Mouse (Mus musculus) kidney, embryonic 15.5 days (tissue): Measurements from ENCODE around the gene Csf3. TPM values are rescaled to one million over a fixed set of nuclear protein-coding genes. Genes with fewer than 3 reads are reported as not detected.
A peak's percentile ranks its signal among the peaks of the same experiment; 100 is the strongest.
"Not testable (repeated sequence)": the region's sequence is repeated elsewhere in the genome, so short reads cannot be mapped to it uniquely, and the experiment has no call there.

Experiments
- ATAC-seq: fragments of 200-750 bp; cut with Nextera tagmentation; replicated peaks from 2 replicates; pipeline ENCODE4 v1.8.0; 2017; ENCODE audit warnings: moderate TSS enrichment; ENCODE audit not compliant: low FRiP score
- H3K27ac ChIP-seq: fragments of 300-500 bp; sonication (generic); 2 replicates; pipeline ENCODE4 v1.5.1; 2015; ENCODE audit warnings: mild to moderate bottlenecking, inconsistent platforms
- H3K27me3 ChIP-seq: fragments of 300-500 bp; sonication (generic); 2 replicates; pipeline ENCODE4 v1.6.1; 2015; ENCODE audit warnings: inconsistent platforms
- H3K36me3 ChIP-seq: fragments of 300-500 bp; sonication (generic); 2 replicates; pipeline ENCODE4 v1.6.1; 2015; ENCODE audit warnings: inconsistent platforms
- H3K4me1 ChIP-seq: fragments of 300-500 bp; sonication (generic); 2 replicates; pipeline ENCODE4 v1.6.1; 2015; ENCODE audit warnings: inconsistent platforms
- H3K4me2 ChIP-seq: fragments of 300-500 bp; sonication (generic); 2 replicates; pipeline ENCODE4 v1.6.1; 2015; ENCODE audit warnings: moderate library complexity, mild to moderate bottlenecking, inconsistent platforms
- H3K4me3 ChIP-seq: fragments of 300-500 bp; sonication (generic); replicated peaks from 2 replicates; pipeline ENCODE4 v1.5.1; 2015; ENCODE audit warnings: mild to moderate bottlenecking, inconsistent platforms
- H3K9ac ChIP-seq: fragments of 300-500 bp; sonication (generic); 2 replicates; pipeline ENCODE4 v1.6.1; 2015; ENCODE audit warnings: mild to moderate bottlenecking, inconsistent platforms
- H3K9me3 ChIP-seq: fragments of 300-500 bp; sonication (generic); replicated peaks from 2 replicates; pipeline ENCODE4 v1.6.1; 2016; ENCODE audit warnings: inconsistent platforms
- WGBS: fragments of 180-500 bp; shearing (Covaris S2); methylation state at CpG from one replicate; pipeline ENCODE4 v1.1.7; 2015; ENCODE audit warnings: mixed read lengths; 5-methylcytosine and 5-hydroxymethylcytosine counted together
- polyA plus RNA-seq: library from polyadenylated mRNA; unstranded; fragments of >200 nt; fragmentation: Nextera tagmentation; extraction: Ambion mirVana; gene quantifications from 2 replicates; pipeline ENCODE4 v1.2.1, GENCODE M21; 2015

Csf3 gene
- 0.23 TPM in 1 of 2 replicates, not detected in the other for polyA plus RNA-seq

DNA sequence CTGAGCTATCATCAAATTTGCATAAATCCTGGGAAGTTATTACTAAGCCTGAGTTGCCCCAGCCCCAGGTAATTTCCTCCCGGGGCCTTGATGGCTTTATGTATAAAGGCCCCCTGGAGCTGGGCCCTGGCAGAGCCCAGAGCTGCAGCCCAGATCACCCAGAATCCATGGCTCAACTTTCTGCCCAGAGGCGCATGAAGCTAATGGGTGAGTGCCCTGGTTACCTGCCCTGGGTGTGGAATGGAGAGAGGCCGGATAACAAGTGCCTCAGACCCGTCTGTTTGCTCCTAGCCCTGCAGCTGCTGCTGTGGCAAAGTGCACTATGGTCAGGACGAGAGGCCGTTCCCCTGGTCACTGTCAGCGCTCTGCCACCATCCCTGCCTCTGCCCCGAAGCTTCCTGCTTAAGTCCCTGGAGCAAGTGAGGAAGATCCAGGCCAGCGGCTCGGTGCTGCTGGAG, at the start of gene Csf3:
TSS of gene Csf3 (plus strand) at position 51 of the 458 bp plus-strand sequence.
- Histone ChIP-seq H3K4me2 (no peak within 1 kb of the TSS), H3K4me1 (peaks cover 82% of the 10 kb centered on the region), H3K4me3 (no peak within 1 kb of the TSS), H3K9ac (no peak within 1 kb of the TSS), H3K9me3 (no peaks in the 10 kb centered on the region), H3K36me3 (peaks cover 21% of the 10 kb centered on the region), H3K27ac (peak within 1 kb of the TSS; percentile 55), H3K27me3 (no peaks in the 10 kb centered on the region)
- ATAC-seq = no peak
- 33% methylated on average over 10 of the region's 10 CpGs for WGBS

DNA sequence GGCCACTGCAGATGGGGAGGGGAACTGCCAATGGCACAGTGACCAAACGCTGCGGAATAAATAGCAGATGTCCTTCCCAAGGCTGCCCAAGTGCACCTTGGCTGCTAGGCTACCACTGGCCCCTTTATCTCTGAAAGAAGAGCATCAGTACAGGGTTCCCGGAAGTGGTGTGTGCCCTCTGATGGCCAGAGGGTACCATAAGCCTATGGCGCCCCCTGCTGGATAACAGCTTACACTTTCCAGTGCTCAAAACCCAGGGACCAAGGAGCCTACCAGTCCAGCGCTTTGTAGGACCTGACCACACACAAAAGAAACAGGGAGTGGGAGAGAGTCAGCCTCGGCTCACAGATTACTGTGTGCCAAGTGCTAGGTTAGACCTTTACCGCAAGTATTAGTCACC, 46.0 kb upstream of the Csf3 start:
- not testable (repeated sequence) for H3K4me1 ChIP-seq, H3K4me2 ChIP-seq, H3K4me3 ChIP-seq, H3K9me3 ChIP-seq, H3K36me3 ChIP-seq, ATAC-seq, H3K27ac ChIP-seq, H3K9ac ChIP-seq
- 17% methylated on average over 7 of the region's 7 CpGs for whole genome bisulfite sequencing
- H3K27me3 ChIP-seq = peaks cover 14% of the 10 kb centered on the region; the same call in 1 of the 2 replicates

DNA sequence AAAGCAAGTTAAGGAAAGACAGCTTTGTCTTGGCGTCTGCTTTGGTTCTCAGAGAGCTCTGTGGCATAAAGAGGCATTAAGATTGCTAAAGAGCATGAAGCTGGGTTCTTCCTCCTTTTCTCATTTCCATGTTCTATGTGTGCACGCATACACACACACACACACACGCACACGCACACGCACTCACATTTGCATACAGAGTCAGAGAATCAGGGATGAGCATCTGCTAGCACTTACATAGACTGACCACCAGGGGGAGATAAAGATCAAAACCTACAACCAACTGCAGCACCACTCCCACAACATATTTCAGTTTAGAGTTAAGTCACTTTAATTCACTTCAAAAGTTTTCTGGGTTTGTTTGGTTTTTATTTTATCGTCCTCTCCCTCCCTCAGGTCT, 40.5 kb upstream of the Csf3 start:
- Histone ChIP-seq H3K9me3 (no peaks in the 10 kb centered on the region), H3K4me1 (peaks cover 6% of the 10 kb centered on the region), H3K4me3 (no peak overlapping the region), H3K27me3 (0 out of 2 replicates have a peak, but pooled peaks cover 7% of the 10 kb centered on the region), H3K4me2 (peak overlapping the region; percentile 33), H3K36me3 (no peaks in the 10 kb centered on the region), H3K27ac (no peak overlapping the region), H3K9ac (no peak overlapping the region)
- no peak; the same call in 1 of the 2 replicates for ATAC-seq
- 9% methylated on average over 6 of the region's 6 CpGs for WGBS

DNA sequence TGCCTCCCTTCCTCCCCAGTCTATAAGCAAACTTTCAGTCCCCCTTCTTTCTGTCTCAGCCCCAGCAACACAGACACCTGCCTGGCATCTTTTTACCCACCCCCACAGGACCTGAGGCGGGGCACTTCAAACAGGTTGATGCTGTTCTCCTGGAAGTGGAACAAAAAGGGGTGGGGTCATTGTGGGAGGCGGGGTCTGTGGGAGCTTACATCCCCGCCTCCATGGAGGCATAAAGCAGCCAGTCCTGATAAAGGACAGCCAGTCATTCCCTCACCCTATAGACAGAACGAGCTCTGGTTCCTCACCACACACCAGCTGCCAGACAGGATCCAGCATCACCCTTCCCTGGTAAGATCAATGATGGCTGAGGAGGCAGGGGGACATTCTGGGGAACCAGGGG, 37.0 kb upstream of the Csf3 start, which contains the start of gene Gsdma:
TSS of gene Gsdma (plus strand) at position 261 of the 400 bp plus-strand sequence.
- Histone ChIP-seq H3K27ac (no peak within 1 kb of the TSS), H3K9ac (no peak within 1 kb of the TSS), H3K4me2 (no peak within 1 kb of the TSS), H3K9me3 (no peaks in the 10 kb centered on the region), H3K36me3 (no peaks in the 10 kb centered on the region), H3K4me3 (no peak within 1 kb of the TSS), H3K4me1 (peaks cover 6% of the 10 kb centered on the region), H3K27me3 (peaks cover 26% of the 10 kb centered on the region)
- no peak for ATAC-seq
- WGBS = 27% methylated on average over 4 of the region's 4 CpGs

DNA sequence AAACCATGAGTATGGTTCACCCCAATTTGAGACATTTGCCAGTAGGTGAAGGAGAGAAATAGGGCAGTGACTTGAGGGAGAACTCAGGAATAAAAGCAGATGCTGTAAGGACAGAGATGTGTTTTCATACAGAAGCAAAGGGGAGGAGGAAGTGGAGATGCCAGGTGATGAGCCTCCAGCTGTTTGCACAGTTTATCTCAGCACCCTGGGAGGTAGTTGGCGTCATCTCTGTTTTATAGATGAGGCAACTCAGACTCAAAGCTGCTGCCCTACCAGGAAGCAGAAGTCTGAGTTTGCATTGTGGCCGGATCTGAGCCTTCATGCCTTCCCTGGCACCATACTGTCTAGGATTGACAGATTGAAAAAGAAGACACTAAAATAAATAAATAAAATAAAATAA, 32.1 kb upstream of the Csf3 start:
- no peak overlapping the region for H3K4me2 ChIP-seq
- H3K9me3 ChIP-seq = no peaks in the 10 kb centered on the region
- H3K27ac ChIP-seq = no peak overlapping the region
- no peak for ATAC-seq
- no peaks in the 10 kb centered on the region for H3K36me3 ChIP-seq
- peaks cover 43% of the 10 kb centered on the region for H3K27me3 ChIP-seq
- 58% methylated on average over 2 of the region's 2 CpGs for WGBS
- no peak overlapping the region for H3K4me3 ChIP-seq
- no peak overlapping the region for H3K9ac ChIP-seq
- H3K4me1 ChIP-seq = 0 out of 2 replicates have a peak, but pooled peaks cover 2% of the 10 kb centered on the region

DNA sequence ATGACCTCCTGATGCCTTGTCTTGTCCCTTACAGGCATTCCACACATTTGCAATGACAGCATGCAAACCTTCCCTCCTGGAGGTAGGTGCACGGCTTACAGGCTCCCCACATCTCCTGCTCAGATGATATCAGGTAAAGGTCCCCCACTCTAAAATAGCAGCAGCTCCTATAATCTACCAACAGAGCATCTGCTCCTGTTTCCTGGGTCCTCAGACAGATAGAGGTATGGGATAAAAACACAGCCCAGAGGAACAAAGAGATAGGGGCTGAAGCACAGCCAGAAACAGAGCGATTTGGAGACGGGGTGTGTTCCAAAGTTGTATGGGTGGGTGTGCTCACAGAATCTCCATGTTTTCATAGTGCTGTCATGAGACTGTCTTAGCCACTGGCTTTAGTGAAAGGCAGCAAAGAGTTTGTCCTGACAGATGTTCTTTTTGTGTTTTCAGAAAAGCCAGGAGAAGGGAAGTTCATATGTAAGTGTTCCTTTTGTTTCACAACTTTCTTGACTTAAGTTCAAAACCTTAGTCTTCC, 29.7 kb upstream of the Csf3 start:
- Histone ChIP-seq H3K27me3 (peaks cover 40% of the 10 kb centered on the region), H3K4me3 (no peak overlapping the region), H3K36me3 (no peaks in the 10 kb centered on the region), H3K27ac (no peak overlapping the region), H3K4me2 (no peak overlapping the region), H3K9ac (no peak overlapping the region), H3K4me1 (peaks cover 10% of the 10 kb centered on the region), H3K9me3 (no peaks in the 10 kb centered on the region)
- ATAC-seq = no peak
- WGBS = 74% methylated on average over 3 of the region's 3 CpGs

DNA sequence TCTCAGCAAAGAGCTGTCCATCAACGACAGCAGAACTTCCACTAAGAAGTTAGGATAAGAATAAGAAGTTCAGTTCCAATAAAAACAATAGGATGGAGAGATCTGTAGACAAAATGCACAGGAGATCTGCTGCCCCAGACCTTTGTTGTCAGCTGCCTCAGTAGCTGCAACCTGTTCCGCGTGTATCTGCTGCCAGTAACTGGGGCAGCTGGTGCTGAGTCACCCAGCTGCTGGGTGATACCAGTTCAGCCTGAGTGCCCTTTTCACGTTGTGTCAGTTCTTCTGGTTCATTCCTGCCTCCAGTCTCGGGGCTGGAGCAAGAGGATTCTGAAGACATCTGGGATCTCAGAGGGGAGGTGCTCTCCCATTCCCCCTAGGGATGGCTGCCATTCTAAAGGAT, 29.2 kb upstream of the Csf3 start:
- no peaks in the 10 kb centered on the region for H3K9me3 ChIP-seq
- H3K27me3 ChIP-seq = peaks cover 40% of the 10 kb centered on the region
- WGBS = 52% methylated on average over 5 of the region's 5 CpGs
- no peaks in the 10 kb centered on the region for H3K36me3 ChIP-seq
- no peak overlapping the region for H3K9ac ChIP-seq
- ATAC-seq = no peak
- H3K4me3 ChIP-seq = no peak overlapping the region
- no peak overlapping the region for H3K27ac ChIP-seq
- H3K4me2 ChIP-seq = no peak overlapping the region
- H3K4me1 ChIP-seq = peaks cover 12% of the 10 kb centered on the region

DNA sequence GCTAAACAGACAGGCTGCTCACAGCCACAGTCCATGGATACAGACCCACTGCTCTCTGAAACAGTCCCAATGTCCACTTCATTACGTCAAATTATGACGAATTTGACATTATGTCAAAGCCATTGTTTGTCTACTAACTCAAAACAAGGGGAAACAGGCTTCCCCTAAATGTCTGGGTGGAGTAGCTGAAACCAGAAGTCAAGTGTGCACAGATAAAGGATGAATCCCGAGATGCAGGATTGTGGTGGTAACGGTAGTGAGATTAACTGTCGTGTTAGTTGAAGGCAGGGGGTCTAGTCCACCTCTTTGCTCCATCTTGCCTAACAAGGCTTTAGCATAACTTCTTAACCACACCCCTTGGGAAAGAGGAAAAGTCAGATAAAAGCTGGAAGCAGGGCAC, 28.6 kb upstream of the Csf3 start:
- H3K27ac ChIP-seq = no peak overlapping the region
- ATAC-seq = no peak
- H3K9me3 ChIP-seq = no peaks in the 10 kb centered on the region
- peaks cover 12% of the 10 kb centered on the region for H3K4me1 ChIP-seq
- H3K4me3 ChIP-seq = no peak overlapping the region
- H3K9ac ChIP-seq = no peak overlapping the region
- WGBS = 84% methylated on average over 5 of the region's 5 CpGs
- H3K36me3 ChIP-seq = no peaks in the 10 kb centered on the region
- H3K27me3 ChIP-seq = peaks cover 35% of the 10 kb centered on the region
- no peak overlapping the region for H3K4me2 ChIP-seq

DNA sequence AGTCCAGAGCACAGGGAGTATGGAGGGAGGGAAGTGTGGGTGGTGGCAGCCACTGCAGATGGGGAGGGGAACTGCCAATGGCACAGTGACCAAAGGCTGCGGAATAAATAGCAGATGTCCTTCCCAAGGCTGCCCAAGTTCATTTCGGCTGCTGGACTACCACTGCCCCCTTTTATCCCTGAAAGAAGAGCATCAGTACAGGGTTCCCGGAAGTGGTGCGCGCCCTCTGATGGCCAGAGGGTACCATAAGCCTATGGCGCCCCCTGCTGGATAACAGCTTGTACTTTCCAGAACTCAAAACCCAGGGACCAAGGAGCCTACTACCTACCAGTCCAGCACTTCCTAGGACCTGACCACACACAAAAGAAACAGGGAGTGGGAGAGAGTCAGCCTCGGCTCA, 27.9 kb upstream of the Csf3 start:
- not testable (repeated sequence) for H3K9me3 ChIP-seq, H3K9ac ChIP-seq, H3K27ac ChIP-seq, H3K4me3 ChIP-seq, H3K36me3 ChIP-seq
- Histone ChIP-seq H3K4me2 (peak overlapping the region; percentile 44), H3K4me1 (peaks cover 12% of the 10 kb centered on the region), H3K27me3 (peaks cover 29% of the 10 kb centered on the region)
- 8% methylated on average over 7 of the region's 7 CpGs for WGBS
- ATAC-seq = peak; percentile 40; the same call in 1 of the 2 replicates

DNA sequence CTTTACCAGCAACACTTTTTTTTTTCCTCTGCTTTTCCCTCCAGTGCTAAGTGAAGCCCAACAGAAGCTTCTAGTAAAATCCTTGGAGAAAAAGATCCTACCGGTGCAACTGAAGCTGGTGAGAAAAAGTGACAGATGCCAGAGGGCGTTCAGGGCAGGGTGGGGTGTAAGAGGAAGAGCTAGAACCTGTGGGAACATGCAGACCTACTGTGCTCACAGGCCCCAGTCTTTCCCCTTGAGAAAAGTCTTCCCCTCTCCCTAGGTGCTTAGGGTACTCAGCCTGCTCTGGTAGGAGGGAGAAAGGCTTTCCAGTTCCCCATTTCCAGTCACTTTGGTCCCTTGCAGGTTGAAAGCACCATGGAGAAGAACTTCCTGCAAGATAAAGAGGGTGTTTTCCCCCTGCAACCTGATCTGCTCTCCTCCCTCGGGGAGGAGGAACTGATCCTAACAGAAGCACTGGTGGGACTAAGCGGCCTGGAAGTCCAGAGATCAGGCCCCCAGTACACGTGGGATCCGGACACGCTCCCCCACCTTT, 25.2 kb upstream of the Csf3 start:
- Histone ChIP-seq H3K36me3 (no peaks in the 10 kb centered on the region), H3K4me2 (no peak overlapping the region), H3K9ac (no peak overlapping the region), H3K27me3 (peaks cover 12% of the 10 kb centered on the region; the same call in 1 of the 2 replicates), H3K4me1 (peaks cover 12% of the 10 kb centered on the region), H3K9me3 (no peaks in the 10 kb centered on the region), H3K4me3 (no peak overlapping the region), H3K27ac (no peak overlapping the region)
- ATAC-seq = no peak
- WGBS = 20% methylated on average over 7 of the region's 7 CpGs

DNA sequence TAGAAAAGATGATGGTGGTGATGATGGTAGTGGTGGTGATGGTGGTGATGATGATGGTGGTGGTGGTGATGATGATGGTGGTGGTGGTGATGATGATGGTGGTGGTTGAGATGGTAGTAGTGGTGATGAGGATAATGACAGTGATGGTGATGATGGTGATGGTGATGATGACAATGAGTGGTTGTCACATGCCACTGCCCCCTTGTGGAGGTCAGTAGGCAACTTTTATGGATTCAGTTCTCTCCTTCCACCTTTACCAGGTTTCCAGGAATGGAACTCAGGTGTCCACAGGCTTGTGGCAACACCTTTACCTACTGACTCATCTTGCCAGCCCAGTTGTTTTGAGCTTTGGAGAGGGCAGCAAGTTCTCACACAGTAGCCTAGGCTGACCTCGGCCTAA, 21.0 kb upstream of the Csf3 start:
- WGBS = 96% methylated on average over 1 of the region's 1 CpGs
- no peak overlapping the region for H3K27ac ChIP-seq

DNA sequence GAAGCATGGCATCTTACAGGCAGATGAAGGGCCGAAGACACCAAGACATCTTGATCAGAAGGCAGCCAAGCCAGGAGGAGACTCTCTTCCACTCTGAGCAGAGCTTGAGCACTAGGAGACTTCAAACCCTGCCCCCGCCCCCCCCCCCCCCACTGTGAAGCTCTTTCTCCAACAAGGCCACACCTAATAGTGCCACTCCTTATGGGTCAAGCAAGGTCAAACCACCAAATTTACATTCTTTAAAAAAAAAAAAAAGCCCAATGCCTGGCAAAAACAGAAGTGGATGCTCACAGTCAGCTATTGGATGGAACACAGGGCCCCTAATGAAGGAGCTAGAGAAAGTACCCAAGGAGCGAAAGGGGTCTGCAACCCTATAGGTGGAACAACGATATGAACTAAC, 20.5 kb upstream of the Csf3 start:
- not testable (repeated sequence) for H3K4me3 ChIP-seq, H3K4me2 ChIP-seq, ATAC-seq, H3K27me3 ChIP-seq, H3K27ac ChIP-seq, H3K9me3 ChIP-seq, H3K9ac ChIP-seq
- Histone ChIP-seq H3K4me1 (peaks cover 22% of the 10 kb centered on the region), H3K36me3 (peaks cover 14% of the 10 kb centered on the region)
- WGBS = 88% methylated on average over 4 of the region's 4 CpGs

More for the DNA sequence above, 21.0 kb upstream of the Csf3 start:
- no peaks in the 10 kb centered on the region for H3K27me3 ChIP-seq
- no peak overlapping the region for H3K9ac ChIP-seq
- peaks cover 8% of the 10 kb centered on the region for H3K36me3 ChIP-seq
- H3K4me1 ChIP-seq = peaks cover 22% of the 10 kb centered on the region
- H3K9me3 ChIP-seq = no peaks in the 10 kb centered on the region
- H3K4me3 ChIP-seq = no peak overlapping the region
- ATAC-seq = no peak
- H3K4me2 ChIP-seq = no peak overlapping the region
